Mouse (Mus musculus): ENCODE measurements around the gene Kcnma1.

- TF ChIP-seq CTCF (conservative IDR thresholded peaks at IDR 0.05; ENCODE audit: insufficient read depth, insufficient read length, low read depth, low read length) (no peak), POLR2A (IDR thresholded peaks at IDR 0.05; ENCODE audit: low read depth, low read length) (no peak)
These were observed 404.2 kb downstream of the Kcnma1 start for GRCm38 (mm10) chr14:23610054-23610453.
